ENCODE assay signal across 9 mouse cellular contexts in genomic region chr8:122666827-122667226, GRCm38 (mm10). TPM values are rescaled to one million over a fixed set of nuclear protein-coding genes. Genes with fewer than 3 reads are reported as not detected.
DNase-seq lines count a peak whose midpoint lies in the region; ATAC-seq lines count a peak whose summit lies in the region.
"Had no signal": no experiment of that assay in that cellular context is flagged by ENCODE, and none has a peak within 500 bp of the region (broad histone marks: within the 10 kb centered on the region; RNA-seq: fewer than 3 reads in every experiment).

No protein-coding gene starts in this region.

- peak overlapping the region; percentile 14; the same call in 1 of the 2 replicates for H3K4me2 ChIP-seq in midbrain, embryonic 13.5 days (replicated peaks)
- no peak overlapping the region for H3K4me2 ChIP-seq in midbrain, embryonic 11.5 days
- H3K4me2 ChIP-seq in embryonic facial prominence, embryonic 15.5 days (replicated peaks), result no peak overlapping the region

- no peak overlapping the region for H3K4me3 ChIP-seq in midbrain, embryonic 13.5 days (replicated peaks)
- H3K4me3 ChIP-seq in midbrain, embryonic 11.5 days (ENCODE audit: low read depth, low read length), result no peak overlapping the region
- H3K4me3 ChIP-seq in embryonic facial prominence, embryonic 15.5 days (replicated peaks), result no peak overlapping the region

- peaks cover 9% of the 10 kb centered on the region; the same call in 1 of the 2 replicates for H3K27me3 ChIP-seq in midbrain, embryonic 13.5 days
- H3K27me3 ChIP-seq in midbrain, embryonic 11.5 days (ENCODE audit: control insufficient read depth, insufficient read depth, low read length), result peaks cover 8% of the 10 kb centered on the region
- H3K27me3 ChIP-seq in embryonic facial prominence, embryonic 15.5 days, result peaks cover 19% of the 10 kb centered on the region

- DNase-seq in midbrain, embryonic 11.5 days (ENCODE audit: low spot score, missing footprints), result no peak
- DNase-seq in thymus, postnatal 10 days (ENCODE audit: low spot score in 2 of 2), result peak; percentile 50 to 64
- DNase-seq in ovary, postnatal 14 days (ENCODE audit: low spot score), result no peak
- DNase-seq in kidney, postnatal 14 days, result no peak

- H3K27ac ChIP-seq in midbrain, embryonic 13.5 days, result peak overlapping the region; percentile 57
- no peak overlapping the region for H3K27ac ChIP-seq in midbrain, embryonic 11.5 days (ENCODE audit: low read depth, low read length)
- H3K27ac ChIP-seq in embryonic facial prominence, embryonic 15.5 days (replicated peaks), result peak overlapping the region; percentile 25

- H3K9me3 ChIP-seq in midbrain, embryonic 13.5 days, result no peaks in the 10 kb centered on the region
- H3K9me3 ChIP-seq in midbrain, embryonic 11.5 days (ENCODE audit: control insufficient read depth, low read length), result no peaks in the 10 kb centered on the region
- H3K9me3 ChIP-seq in embryonic facial prominence, embryonic 15.5 days (replicated peaks), result no peaks in the 10 kb centered on the region

- 56% methylated on average over 12 of the region's 12 CpGs for WGBS in midbrain, embryonic 13.5 days
- 62% methylated on average over 12 of the region's 12 CpGs for WGBS in midbrain, embryonic 11.5 days
- 46% methylated on average over 12 of the region's 12 CpGs for WGBS in embryonic facial prominence, embryonic 15.5 days

- H3K36me3 ChIP-seq in midbrain, embryonic 13.5 days, result no peaks in the 10 kb centered on the region
- H3K36me3 ChIP-seq in midbrain, embryonic 11.5 days (ENCODE audit: control insufficient read depth, insufficient read depth, low read length), result no peaks in the 10 kb centered on the region
- H3K36me3 ChIP-seq in embryonic facial prominence, embryonic 15.5 days, result no peaks in the 10 kb centered on the region

- H3K4me1 ChIP-seq in midbrain, embryonic 13.5 days (replicated peaks), result peaks cover 89% of the 10 kb centered on the region
- peaks cover 8% of the 10 kb centered on the region for H3K4me1 ChIP-seq in midbrain, embryonic 11.5 days (ENCODE audit: control insufficient read depth, insufficient read depth, low read length)
- H3K4me1 ChIP-seq in embryonic facial prominence, embryonic 15.5 days, result peaks cover 61% of the 10 kb centered on the region

- ATAC-seq in midbrain, embryonic 13.5 days, result peak; percentile 22; the same call in 1 of the 2 replicates
- no peak for ATAC-seq in midbrain, embryonic 11.5 days (ENCODE audit: low FRiP score)
- ATAC-seq in embryonic facial prominence, embryonic 15.5 days (ENCODE audit: insufficient number of reproducible peaks, low FRiP score, low TSS enrichment, low read depth), result no peak
- ATAC-seq in inflammation-experienced regulatory T-cells, adult 6 months, result peak; percentile 67
- ATAC-seq in megakaryocyte, adult 5-6 weeks (ENCODE audit: poor library complexity, severe bottlenecking), result peak; percentile 50

- H3K9ac ChIP-seq in midbrain, embryonic 13.5 days (replicated peaks), result no peak overlapping the region; the same call in 1 of the 2 replicates
- no peak overlapping the region for H3K9ac ChIP-seq in midbrain, embryonic 11.5 days (ENCODE audit: low read length)
- H3K9ac ChIP-seq in embryonic facial prominence, embryonic 15.5 days, result no peak overlapping the region

RNA-seq across cellular contexts. Expression of gene Cbfa2t3, which starts 32.1 kb away (rescaled TPM):
- 20.2 and 20.9 TPM in 2 replicates for polyA plus RNA-seq in midbrain, embryonic 13.5 days (2015; fragmentation: Nextera tagmentation; extraction: Ambion mirVana)
- polyA plus RNA-seq in midbrain, embryonic 11.5 days (2014; fragmentation: Nextera tagmentation; extraction: Ambion mirVana), result 6.1 and 6.4 TPM in 2 replicates
- polyA plus RNA-seq in embryonic facial prominence, embryonic 15.5 days (2015; fragmentation: Nextera tagmentation; extraction: Ambion mirVana), result 6.2 and 6.4 TPM in 2 replicates
- polyA plus RNA-seq in inflammation-experienced regulatory T-cells, adult 6 months (2017; shearing (Covaris generic)), result under 1 TPM; 0.31 to 0.54 (median 0.52) TPM
- 29.5 and 30.0 TPM in 2 replicates for total RNA-seq in megakaryocyte, adult 5-6 weeks (2015)
- total RNA-seq in megakaryocyte, adult 5-6 weeks (2017), result 25.1 and 26.5 TPM in 2 replicates

RNA-seq across cellular contexts. Expression of gene Pabpn1l, which starts 44.3 kb away (rescaled TPM):
- polyA plus RNA-seq in midbrain, embryonic 13.5 days (2015; fragmentation: Nextera tagmentation; extraction: Ambion mirVana), result not detected in 2 replicates
- not detected in 2 replicates for polyA plus RNA-seq in midbrain, embryonic 11.5 days (2014; fragmentation: Nextera tagmentation; extraction: Ambion mirVana)
- 0.63 and 1.2 TPM in 2 replicates for polyA plus RNA-seq in embryonic facial prominence, embryonic 15.5 days (2015; fragmentation: Nextera tagmentation; extraction: Ambion mirVana)
- not detected for polyA plus RNA-seq in inflammation-experienced regulatory T-cells, adult 6 months (2017; shearing (Covaris generic))
- total RNA-seq in megakaryocyte, adult 5-6 weeks (2015), result 0.27 TPM in 1 of 2 replicates, not detected in the other
- total RNA-seq in megakaryocyte, adult 5-6 weeks (2017), result not detected in 2 replicates
- polyA plus RNA-seq: testis, adult 2 months had no signal

RNA-seq across cellular contexts. Expression of gene Trappc2l, which starts 55.4 kb away (rescaled TPM):
- polyA plus RNA-seq in midbrain, embryonic 13.5 days (2015; fragmentation: Nextera tagmentation; extraction: Ambion mirVana), result 98.5 and 102 TPM in 2 replicates
- polyA plus RNA-seq in midbrain, embryonic 11.5 days (2014; fragmentation: Nextera tagmentation; extraction: Ambion mirVana), result 43.0 and 43.7 TPM in 2 replicates
- 54.5 and 62.3 TPM in 2 replicates for polyA plus RNA-seq in embryonic facial prominence, embryonic 15.5 days (2015; fragmentation: Nextera tagmentation; extraction: Ambion mirVana)
- polyA plus RNA-seq in inflammation-experienced regulatory T-cells, adult 6 months (2017; shearing (Covaris generic)), result 10 to 100 TPM; 57.7 to 82.5 (median 80.6) TPM
- 85.8 and 88.2 TPM in 2 replicates for total RNA-seq in megakaryocyte, adult 5-6 weeks (2015)
- 33.0 and 37.6 TPM in 2 replicates for total RNA-seq in megakaryocyte, adult 5-6 weeks (2017)

RNA-seq across cellular contexts. Expression of gene Galns, which starts 55.6 kb away (rescaled TPM):
- polyA plus RNA-seq in midbrain, embryonic 13.5 days (2015; fragmentation: Nextera tagmentation; extraction: Ambion mirVana), result 3.9 and 4.7 TPM in 2 replicates
- 6.0 and 6.4 TPM in 2 replicates for polyA plus RNA-seq in midbrain, embryonic 11.5 days (2014; fragmentation: Nextera tagmentation; extraction: Ambion mirVana)
- 11.3 TPM in 2 replicates for polyA plus RNA-seq in embryonic facial prominence, embryonic 15.5 days (2015; fragmentation: Nextera tagmentation; extraction: Ambion mirVana)
- polyA plus RNA-seq in inflammation-experienced regulatory T-cells, adult 6 months (2017; shearing (Covaris generic)), result 10 to 100 TPM in 2 of 3 experiments, 1 to 10 TPM in 1; 8.3 to 11.6 (median 10.6) TPM
- total RNA-seq in megakaryocyte, adult 5-6 weeks (2015), result 52.6 and 53.0 TPM in 2 replicates
- total RNA-seq in megakaryocyte, adult 5-6 weeks (2017), result 57.5 and 63.1 TPM in 2 replicates

Comparison
In these comparisons a context has a peak if more than half of its experiments do, and no peak if none do; other contexts are left out.
1. ATAC-seq: peak in midbrain, embryonic 13.5 days (single experiment), inflammation-experienced regulatory T-cells, adult 6 months (single experiment) and megakaryocyte, adult 5-6 weeks (single experiment); none in midbrain, embryonic 11.5 days (single experiment) and embryonic facial prominence, embryonic 15.5 days (single experiment).
2. DNase-seq: peak in thymus, postnatal 10 days (2 of 2); none in midbrain, embryonic 11.5 days (single experiment), ovary, postnatal 14 days (single experiment) and kidney, postnatal 14 days (single experiment).